Mouse (Mus musculus) layer of hippocampus, postnatal 10 days (tissue): Measurements from ENCODE around the gene Trpt1. TPM values are rescaled to one million over a fixed set of nuclear protein-coding genes. Genes with fewer than 3 reads are reported as not detected.

Experiments
- DNase-seq, 2 experiments: peaks; one replicate each; pipeline ENCODE4 v3.0.0; 2021; ENCODE audit warnings: low spot score in 2 of 2
- total RNA-seq, 2 experiments: library from RNA; stranded (reverse); gene quantifications; 2 replicates each; pipeline ENCODE4 v1.2.3; 2021

The Trpt1 gene
- total RNA-seq, 2 experiments from 2014 or later = 16.9 to 18.2 TPM

DNA sequence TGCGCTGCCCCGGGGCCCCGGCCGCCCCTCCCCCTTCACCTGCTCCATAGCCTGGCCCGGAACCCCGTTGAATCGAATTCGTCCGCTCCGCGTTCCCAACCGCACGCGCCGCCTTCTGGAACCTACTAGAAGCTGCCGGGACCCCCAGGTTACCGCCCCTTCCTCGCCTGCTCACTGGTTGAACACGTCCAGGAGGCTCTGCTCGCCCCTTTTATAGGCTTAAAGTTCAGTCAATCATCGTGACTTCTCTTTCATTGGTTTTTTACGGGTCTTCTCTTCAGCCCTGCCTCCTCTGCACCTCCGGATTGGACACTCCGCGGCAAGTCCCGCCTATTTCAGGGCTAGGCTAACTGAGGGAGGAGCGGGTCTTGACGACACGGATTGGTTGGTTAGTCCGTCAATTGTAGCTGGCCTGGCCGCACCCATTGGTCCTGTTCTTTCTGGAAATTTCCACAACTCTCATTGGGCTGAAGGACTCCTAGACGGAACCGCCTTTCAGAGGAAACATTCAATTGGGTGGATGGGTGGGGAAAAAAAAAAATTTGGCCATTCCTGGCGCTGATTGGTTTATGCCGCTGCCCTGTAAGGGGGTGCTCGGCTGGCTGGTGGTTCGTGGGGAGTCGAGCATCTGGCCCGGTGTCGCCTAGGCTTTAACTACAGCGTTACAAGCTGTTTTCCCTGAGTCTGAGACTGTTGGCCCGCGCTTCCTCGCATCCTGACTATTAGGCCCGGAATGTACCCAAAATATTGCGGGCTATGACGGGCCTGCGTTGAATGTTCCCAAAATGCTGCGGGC, 44.1 kb downstream of the Trpt1 start, which contains the start of gene Stip1:
Gene Stip1 (minus strand): TSS at position 127 of the 796 bp plus-strand sequence.
- peak; percentile 98 to 99 for DNase-seq

DNA sequence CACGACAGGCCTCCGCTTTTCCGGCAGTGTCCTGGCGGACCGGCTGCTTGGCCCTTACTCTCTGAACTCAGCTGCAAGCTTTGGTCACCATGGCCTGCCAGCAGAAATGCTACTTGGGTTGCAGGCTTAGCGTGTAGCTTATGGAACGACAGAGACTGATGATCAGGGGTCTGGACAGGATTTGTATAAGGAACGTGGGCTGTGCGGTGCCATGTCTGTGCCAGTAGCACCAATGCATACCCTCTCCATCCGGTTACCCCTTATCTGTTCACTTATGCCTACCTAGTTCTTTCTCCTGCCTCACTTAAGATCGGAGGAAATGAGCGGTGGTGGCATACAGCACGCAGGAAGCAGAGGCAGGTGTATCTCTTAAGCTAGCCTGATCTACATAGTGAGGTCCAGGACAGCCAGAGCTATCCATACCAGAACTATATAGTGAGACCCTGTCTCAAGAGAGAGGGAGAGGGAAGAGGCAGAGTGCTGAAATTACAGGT, 44.8 kb downstream of the Trpt1 start:
- no peak for DNase-seq

DNA sequence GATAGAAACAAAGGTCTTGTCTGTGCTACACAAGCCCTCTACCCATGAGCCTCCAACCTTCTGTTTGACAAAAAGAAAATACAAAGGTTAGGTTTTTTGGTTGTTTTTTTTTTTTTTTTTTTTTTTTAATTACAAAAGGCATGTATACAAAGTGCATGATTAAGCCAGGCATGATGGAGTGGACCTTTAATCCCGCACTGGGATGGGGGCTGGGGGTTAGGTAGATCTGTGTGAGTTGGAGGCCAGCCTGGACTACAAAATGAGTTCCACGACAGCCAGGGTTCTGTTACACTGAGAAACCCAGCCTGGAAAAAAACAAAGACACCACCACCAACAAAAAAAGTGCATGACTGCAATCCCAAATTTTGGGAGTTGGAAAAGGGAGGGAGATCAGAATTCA, 45.2 kb downstream of the Trpt1 start:
- DNase-seq = no peak

DNA sequence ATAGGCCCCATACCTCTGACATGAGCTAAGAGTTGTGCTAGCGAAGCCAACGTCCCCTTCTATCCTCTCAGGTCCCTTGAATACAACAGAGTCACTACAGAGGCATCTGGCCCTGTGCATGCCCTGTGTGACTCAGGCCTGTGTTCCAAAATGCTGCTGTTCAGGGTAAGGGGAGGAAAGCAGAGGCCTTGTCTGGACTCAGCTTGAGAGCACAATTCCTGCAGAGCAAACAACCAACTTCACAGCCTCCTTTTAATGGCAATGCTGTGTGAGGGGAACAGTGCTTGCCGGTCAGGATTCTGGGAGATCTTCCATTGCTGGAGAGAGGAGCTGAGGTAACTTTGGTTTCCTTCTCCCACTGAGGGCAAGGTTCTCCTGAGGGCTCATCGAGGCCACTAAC, 48.3 kb downstream of the Trpt1 start:
- no peak for DNase-seq

DNA sequence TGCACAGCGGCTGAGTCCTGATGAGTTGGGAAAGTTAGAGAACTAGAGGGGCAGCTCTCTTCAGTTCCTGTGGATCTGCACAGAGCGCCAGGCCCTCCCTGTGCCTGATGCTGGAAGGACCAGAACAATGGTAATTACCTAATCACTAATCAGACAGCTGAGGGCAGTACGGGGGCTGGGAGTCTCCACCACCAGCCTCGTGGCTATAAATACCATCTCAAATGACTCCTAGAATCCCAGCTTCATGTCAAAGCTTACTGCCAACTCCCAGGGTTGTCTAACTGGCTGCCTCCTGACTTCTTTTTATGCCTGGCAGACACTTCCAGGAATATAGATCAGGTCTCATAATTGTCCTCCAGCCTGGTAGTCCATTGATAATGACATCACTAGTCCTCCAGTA, 48.8 kb downstream of the Trpt1 start:
- DNase-seq = no peak

Other genes starting within 250 kb of the Trpt1 start
- 10 to 100 TPM; 28.1 to 31.9 TPM for gene Rps6ka4, start 155.5 kb upstream of the Trpt1 start, total RNA-seq
- gene Ccdc88b, start 137.9 kb upstream of the Trpt1 start, total RNA-seq = 1 to 10 TPM; 2.9 to 4.2 TPM
- 10 to 100 TPM; 42.4 to 44.5 TPM for gene Trmt112, start 86.4 kb upstream of the Trpt1 start, total RNA-seq
- gene Prdx5, start 86.0 kb upstream of the Trpt1 start, total RNA-seq = 100 to 1,000 TPM; 319 to 332 TPM
- gene Esrra, start 74.3 kb upstream of the Trpt1 start, total RNA-seq = 10 to 100 TPM; 45.8 to 53.0 TPM
- gene Catsperz, start 70.8 kb upstream of the Trpt1 start, total RNA-seq = 10 to 100 TPM; 10.7 to 11.5 TPM
- gene Kcnk4, start 61.6 kb upstream of the Trpt1 start, total RNA-seq = 10 to 100 TPM; 25.3 to 27.8 TPM
- 10 to 100 TPM; 34.3 to 37.7 TPM for gene Bad, start 54.3 kb upstream of the Trpt1 start, total RNA-seq
- gene Gpr137, start 53.7 kb upstream of the Trpt1 start, total RNA-seq = 10 to 100 TPM; 73.7 to 74.1 TPM
- gene Ppp1r14b, start 21.2 kb upstream of the Trpt1 start, total RNA-seq = 100 to 1,000 TPM; 126 to 139 TPM
- 10 to 100 TPM; 16.4 to 18.4 TPM for gene Plcb3, start 19.7 kb upstream of the Trpt1 start, total RNA-seq
- gene Fkbp2, start 15.6 kb upstream of the Trpt1 start, total RNA-seq = 10 to 100 TPM; 77.0 to 98.0 TPM
- 10 to 100 TPM; 79.5 to 82.1 TPM for gene Vegfb, start 8.5 kb upstream of the Trpt1 start, total RNA-seq
- gene Dnajc4, start 3.6 kb upstream of the Trpt1 start, total RNA-seq = 10 to 100 TPM; 18.1 to 21.5 TPM
- 10 to 100 TPM; 10.2 to 11.3 TPM for gene Nudt22, start within 50 bp of the Trpt1 start, total RNA-seq
- 1 to 10 TPM; 5.0 to 5.2 TPM for gene Fermt3, start 23.3 kb downstream of the Trpt1 start, total RNA-seq
- 100 to 1,000 TPM; 126 to 148 TPM for gene Stip1, start 43.8 kb downstream of the Trpt1 start, total RNA-seq
- gene Macrod1, start 60.7 kb downstream of the Trpt1 start, total RNA-seq = 1 to 10 TPM; 4.4 to 5.2 TPM
- gene Flrt1, start 109.6 kb downstream of the Trpt1 start, total RNA-seq = 10 to 100 TPM; 27.9 to 28.4 TPM
- gene Otub1, start 210.2 kb downstream of the Trpt1 start, total RNA-seq = 100 to 1,000 TPM; 202 to 240 TPM
- gene Cox8a, start 221.5 kb downstream of the Trpt1 start, total RNA-seq = 100 to 1,000 TPM; 688 to 834 TPM
- gene Naa40, start 245.1 kb downstream of the Trpt1 start, total RNA-seq = 10 to 100 TPM; 36.3 to 45.6 TPM